14 mouse cellular contexts compared by ENCODE assay signal in genomic region chr12:28848726-28849612, GRCm38 (mm10).
A peak's percentile ranks its signal among the peaks of the same experiment; 100 is the strongest.
DNase-seq lines count a peak whose midpoint lies in the region; ATAC-seq and TF ChIP-seq lines count a peak whose summit lies in the region.
"Had no signal": no experiment of that assay in that cellular context is flagged by ENCODE, and none has a peak within 500 bp of the region (broad histone marks: within the 10 kb centered on the region; RNA-seq: fewer than 3 reads in every experiment).

No protein-coding gene starts in this region.

- no peak overlapping the region for H3K4me2 ChIP-seq in lung, embryonic 14.5 days
- H3K4me2 ChIP-seq in midbrain, embryonic 12.5 days (replicated peaks) = no peak overlapping the region
- H3K4me2 ChIP-seq in heart, embryonic 12.5 days = no peak overlapping the region
- H3K4me2 ChIP-seq: limb, embryonic 13.5 days had no signal

- no peak overlapping the region for H3K9ac ChIP-seq in lung, embryonic 14.5 days
- no peak overlapping the region for H3K9ac ChIP-seq in midbrain, embryonic 12.5 days (replicated peaks)
- no peak overlapping the region for H3K9ac ChIP-seq in heart, embryonic 12.5 days
- H3K9ac ChIP-seq: limb, embryonic 13.5 days had no signal

- no peaks in the 10 kb centered on the region for H3K36me3 ChIP-seq in lung, embryonic 14.5 days (ENCODE audit: insufficient read depth)
- no peaks in the 10 kb centered on the region for H3K36me3 ChIP-seq in hindbrain, embryonic 10.5 days
- no peaks in the 10 kb centered on the region for H3K36me3 ChIP-seq in midbrain, embryonic 12.5 days
- H3K36me3 ChIP-seq in heart, embryonic 12.5 days = no peaks in the 10 kb centered on the region

- peak; percentile 49; the same call in 1 of the 2 replicates for ATAC-seq in lung, embryonic 14.5 days (ENCODE audit: insufficient read depth)
- 0 out of 2 replicates have a peak, but pooled peaks have one; percentile 34 for ATAC-seq in midbrain, embryonic 12.5 days (ENCODE audit: low FRiP score, low read depth)
- ATAC-seq in heart, embryonic 12.5 days (ENCODE audit: insufficient number of reproducible peaks, low FRiP score) = no peak
- ATAC-seq: activated CD4-positive, CD25-positive, alpha-beta regulatory T cell, adult 4 months had no signal

- H3K9me3 ChIP-seq in lung, embryonic 14.5 days (ENCODE audit: low read depth, low read length) = no peaks in the 10 kb centered on the region
- no peaks in the 10 kb centered on the region for H3K9me3 ChIP-seq in hindbrain, embryonic 10.5 days
- H3K9me3 ChIP-seq in midbrain, embryonic 12.5 days = no peaks in the 10 kb centered on the region
- H3K9me3 ChIP-seq in heart, embryonic 12.5 days (replicated peaks) = no peaks in the 10 kb centered on the region
- H3K9me3 ChIP-seq: limb, embryonic 13.5 days had no signal

- no peaks in the 10 kb centered on the region for H3K4me1 ChIP-seq in lung, embryonic 14.5 days (ENCODE audit: insufficient read depth)
- H3K4me1 ChIP-seq in hindbrain, embryonic 10.5 days (replicated peaks) = peaks cover 18% of the 10 kb centered on the region
- H3K4me1 ChIP-seq in midbrain, embryonic 12.5 days = peaks cover 8% of the 10 kb centered on the region; the same call in 1 of the 2 replicates
- no peaks in the 10 kb centered on the region for H3K4me1 ChIP-seq in heart, embryonic 12.5 days (replicated peaks)
- H3K4me1 ChIP-seq: limb, embryonic 13.5 days had no signal

- TF ChIP-seq CTCF in lung, embryonic 14.5 days (IDR thresholded peaks at IDR 0.05; ENCODE audit: low read depth) = no peak

- WGBS in lung, embryonic 14.5 days = 52% methylated on average over 18 of the region's 18 CpGs
- 70% methylated on average over 18 of the region's 18 CpGs for whole genome bisulfite sequencing in hindbrain, embryonic 10.5 days
- 61% methylated on average over 18 of the region's 18 CpGs for WGBS in midbrain, embryonic 12.5 days
- WGBS in heart, embryonic 12.5 days = 81% methylated on average over 18 of the region's 18 CpGs

- no peak overlapping the region for H3K4me3 ChIP-seq in lung, embryonic 14.5 days (ENCODE audit: low read depth, low read length)
- H3K4me3 ChIP-seq in hindbrain, embryonic 10.5 days = no peak overlapping the region
- no peak overlapping the region for H3K4me3 ChIP-seq in midbrain, embryonic 12.5 days
- no peak overlapping the region for H3K4me3 ChIP-seq in heart, embryonic 12.5 days
- H3K4me3 ChIP-seq: left cerebral cortex, adult 2 months; limb, embryonic 13.5 days had no signal

- H3K27ac ChIP-seq in lung, embryonic 14.5 days (ENCODE audit: low read depth) = no peak overlapping the region
- H3K27ac ChIP-seq in hindbrain, embryonic 10.5 days = peak overlapping the region; percentile 71
- H3K27ac ChIP-seq in midbrain, embryonic 12.5 days (replicated peaks) = peak overlapping the region; percentile 75
- no peak overlapping the region for H3K27ac ChIP-seq in heart, embryonic 12.5 days (ENCODE audit: poor library complexity, severe bottlenecking)
- H3K27ac ChIP-seq: left cerebral cortex, adult 2 months; limb, embryonic 13.5 days had no signal

- DNase-seq in lung, embryonic 14.5 days = peak; percentile 13
- DNase-seq in lung, postnatal 25 days (ENCODE audit: low spot score) = no peak
- DNase-seq in hindbrain, embryonic 10.5 days (ENCODE audit: low spot score) = peak; percentile 10
- peak; percentile 63 for DNase-seq in retina, embryonic 14.5 days (ENCODE audit: low spot score)
- DNase-seq in heart, adult 9 months (ENCODE audit: low spot score in 2 of 2) = no peak
- no peak for DNase-seq in spleen, postnatal 36 days (ENCODE audit: low spot score in 2 of 2)
- DNase-seq: heart, postnatal 4 days; kidney, adult 8-10 months; lung, adult 18-20 months had no signal

- H3K27me3 ChIP-seq in lung, embryonic 14.5 days (ENCODE audit: insufficient read depth, low read length) = no peaks in the 10 kb centered on the region
- H3K27me3 ChIP-seq in hindbrain, embryonic 10.5 days (ENCODE audit: insufficient read depth, poor library complexity, severe bottlenecking) = no peaks in the 10 kb centered on the region
- H3K27me3 ChIP-seq in midbrain, embryonic 12.5 days = no peaks in the 10 kb centered on the region
- no peaks in the 10 kb centered on the region for H3K27me3 ChIP-seq in heart, embryonic 12.5 days (replicated peaks)
- H3K27me3 ChIP-seq: limb, embryonic 13.5 days had no signal

Comparison
In these comparisons a context has a peak if more than half of its experiments do, and no peak if none do; other contexts are left out.
1. DNase-seq: peak in lung, embryonic 14.5 days (single experiment), hindbrain, embryonic 10.5 days (single experiment) and retina, embryonic 14.5 days (single experiment); none in lung, postnatal 25 days (single experiment), heart, adult 9 months (0 of 2) and spleen, postnatal 36 days (0 of 2).
2. H3K27ac ChIP-seq: peak in hindbrain, embryonic 10.5 days (single experiment) and midbrain, embryonic 12.5 days (single experiment); none in lung, embryonic 14.5 days (single experiment) and heart, embryonic 12.5 days (single experiment).